Mouse (Mus musculus) lung, postnatal 0 days (tissue): ENCODE data around the gene Flcn.

Source experiments
- CTCF ChIP-seq: IDR thresholded peaks from 2 replicates; pipeline ENCODE4 v1.5.1; 2016; ENCODE audit warnings: antibody characterized with exemption, mild to moderate bottlenecking
- EP300 ChIP-seq: IDR thresholded peaks from 2 replicates; pipeline ENCODE4 v1.6.1; 2016; ENCODE audit warnings: antibody characterized with exemption, mild to moderate bottlenecking, control low read depth

- TF ChIP-seq CTCF: no peak
- no peak for TF ChIP-seq EP300
Observed at GRCm38 (mm10) chr11:59815482-59816065, 5.8 kb upstream of the Flcn start.
